In genomic region chr17:35058911-35059892, GRCm38 (mm10) we compare ENCODE assay signal across 8 mouse cellular contexts. TPM values are rescaled to one million over a fixed set of nuclear protein-coding genes. Genes with fewer than 3 reads are reported as not detected.
DNase-seq lines count a peak whose midpoint lies in the region; ATAC-seq lines count a peak whose summit lies in the region.

Gene Ddah2 (plus strand): TSS chr17:35059035.

- H3K4me2 ChIP-seq in hindbrain, embryonic 15.5 days: peak within 1 kb of the TSS; percentile 75

- H3K9ac ChIP-seq in hindbrain, embryonic 15.5 days: peak within 1 kb of the TSS; percentile 80

- peaks cover 9% of the 10 kb centered on the region; the same call in 1 of the 2 replicates for H3K36me3 ChIP-seq in hindbrain, embryonic 15.5 days
- peaks cover 89% of the 10 kb centered on the region for H3K36me3 ChIP-seq in megakaryocyte, embryonic 14.5 days (replicated peaks; ENCODE audit: low read length)

- peaks cover 8% of the 10 kb centered on the region for H3K27me3 ChIP-seq in hindbrain, embryonic 15.5 days
- H3K27me3 ChIP-seq in megakaryocyte, embryonic 14.5 days (replicated peaks): no peaks in the 10 kb centered on the region

- peak; percentile 94 for ATAC-seq in hindbrain, embryonic 15.5 days (ENCODE audit: low FRiP score, low read depth)

- DNase-seq in WW6 (ENCODE audit: low read depth, low spot score): peak; percentile 67
- peak; percentile 79 to 92 for DNase-seq in cerebellum, postnatal 4 days (ENCODE audit: low spot score in 2 of 2)
- peak; percentile 89 for DNase-seq in gastrocnemius, adult 18-20 months (ENCODE audit: low spot score)
- peak; percentile 45 to 51 for DNase-seq in left cerebral cortex, adult 8-10 months (ENCODE audit: low spot score in 2 of 2)
- peak; percentile 89 for DNase-seq in right cerebral cortex, postnatal 10 days (ENCODE audit: low spot score in 2 of 2)
- DNase-seq in urinary bladder, postnatal 25 days (ENCODE audit: low spot score): peak; percentile 83

- H3K9me3 ChIP-seq in hindbrain, embryonic 15.5 days: no peaks in the 10 kb centered on the region
- H3K9me3 ChIP-seq in megakaryocyte, embryonic 14.5 days: no peaks in the 10 kb centered on the region

- under 1% methylated on average over 57 of the region's 57 CpGs for WGBS in hindbrain, embryonic 15.5 days

- H3K27ac ChIP-seq in hindbrain, embryonic 15.5 days (replicated peaks): peak within 1 kb of the TSS; percentile 88

- H3K4me1 ChIP-seq in hindbrain, embryonic 15.5 days (replicated peaks): peaks cover 26% of the 10 kb centered on the region
- H3K4me1 ChIP-seq in megakaryocyte, embryonic 14.5 days: peaks cover 91% of the 10 kb centered on the region

- H3K4me3 ChIP-seq in hindbrain, embryonic 15.5 days: peak within 1 kb of the TSS; percentile 84
- peak within 1 kb of the TSS; percentile 94 for H3K4me3 ChIP-seq in megakaryocyte, embryonic 14.5 days (replicated peaks)

RNA-seq across cellular contexts. Expression of gene Ddah2, which starts in this region (rescaled TPM):
- 1 to 10 TPM; 4.5 to 8.7 TPM for total RNA-seq in gastrocnemius, adult 18-20 months (2021)
- polyA plus RNA-seq in hindbrain, embryonic 15.5 days (2015; fragmentation: Nextera tagmentation; extraction: Ambion mirVana): 349 and 367 TPM in 2 replicates
- total RNA-seq in left cerebral cortex, adult 8-10 months (2022): 10 to 100 TPM; 13.1 to 20.2 (median 14.8) TPM
- 30.5 and 36.5 TPM in 2 replicates for polyA plus RNA-seq in megakaryocyte, embryonic 14.5 days (2012; ENCODE audit: insufficient read depth, low replicate concordance)

Comparison
In these comparisons a context has a peak if more than half of its experiments do, and no peak if none do; other contexts are left out.
1. Peak in every context shown above with its lines: DNase-seq, ATAC-seq, H3K4me3 ChIP-seq and H3K27ac ChIP-seq.